ENCODE assay signal across 8 mouse cellular contexts in genomic region chr8:90854671-90855161, GRCm38 (mm10). TPM values are rescaled to one million over a fixed set of nuclear protein-coding genes. Genes with fewer than 3 reads are reported as not detected.
DNase-seq lines count a peak whose midpoint lies in the region; ATAC-seq and TF ChIP-seq lines count a peak whose summit lies in the region.

No protein-coding gene starts in this region.

- 0 out of 2 replicates have a peak overlapping the region, but pooled peaks have one; percentile 35 for H3K9ac ChIP-seq in limb, embryonic 11.5 days (ENCODE audit: low read length)

- peak overlapping the region; percentile 45; the same call in 1 of the 2 replicates for H3K27ac ChIP-seq in limb, embryonic 11.5 days (replicated peaks; ENCODE audit: low read depth, low read length)
- no peak overlapping the region for H3K27ac ChIP-seq in thymus, adult 2 months (ENCODE audit: control insufficient read depth, insufficient read depth, low read length)

- WGBS in limb, embryonic 11.5 days, result 18% methylated on average over 10 of the region's 10 CpGs
- 44% methylated on average over 10 of the region's 10 CpGs for WGBS in thymus, adult 2 months

- TF ChIP-seq POLR2A in thymus, adult 2 months (IDR thresholded peaks at IDR 0.05; ENCODE audit: control insufficient read depth, extremely low read depth, insufficient read depth, low read length, poor library complexity), result no peak

- peak overlapping the region; percentile 7; the same call in 1 of the 2 replicates for H3K4me2 ChIP-seq in limb, embryonic 11.5 days (ENCODE audit: low read depth, severe bottlenecking)

- no peak for TF ChIP-seq CTCF in thymus, adult 2 months (IDR thresholded peaks at IDR 0.05; ENCODE audit: borderline replicate concordance, control insufficient read depth, extremely low read depth, insufficient read depth, low read length, poor library complexity)

- H3K36me3 ChIP-seq in limb, embryonic 11.5 days (ENCODE audit: control insufficient read depth, insufficient read depth, low read length), result no peaks in the 10 kb centered on the region
- H3K36me3 ChIP-seq in thymus, adult 2 months (ENCODE audit: control insufficient read depth, insufficient read depth, low read length), result no peaks in the 10 kb centered on the region

- H3K4me1 ChIP-seq in limb, embryonic 11.5 days (ENCODE audit: control insufficient read depth, insufficient read depth, low read length), result peaks cover 16% of the 10 kb centered on the region
- peaks cover 7% of the 10 kb centered on the region for H3K4me1 ChIP-seq in thymus, adult 2 months (replicated peaks; ENCODE audit: control insufficient read depth, insufficient read depth, low read length)

- no peaks in the 10 kb centered on the region for H3K27me3 ChIP-seq in limb, embryonic 11.5 days (ENCODE audit: control insufficient read depth, insufficient read depth, low read length)
- no peaks in the 10 kb centered on the region for H3K27me3 ChIP-seq in thymus, adult 2 months (ENCODE audit: control insufficient read depth, insufficient read depth, low read length)

- no peaks in the 10 kb centered on the region for H3K9me3 ChIP-seq in limb, embryonic 11.5 days (ENCODE audit: control insufficient read depth, low read length)

- H3K4me3 ChIP-seq in limb, embryonic 11.5 days (ENCODE audit: low read depth, low read length), result no peak overlapping the region
- no peak overlapping the region for H3K4me3 ChIP-seq in thymus, adult 2 months (ENCODE audit: control insufficient read depth, insufficient read depth, low read length)

- peak; percentile 26; the same call in 1 of the 2 replicates for ATAC-seq in limb, embryonic 11.5 days (ENCODE audit: insufficient number of reproducible peaks, low FRiP score, low TSS enrichment, low read depth)

- DNase-seq in right cerebral cortex, postnatal 4 days, result peak; percentile 23
- no peak for DNase-seq in right cerebral cortex, adult 18-20 months
- DNase-seq in heart, adult 18-20 months, result peak; percentile 44 to 48
- peak; percentile 48 for DNase-seq in limb, embryonic 11.5 days (ENCODE audit: low spot score)
- DNase-seq in mesoderm, embryonic 11.5 days (ENCODE audit: low read depth, low spot score), result peak; percentile 54
- DNase-seq in frontal cortex, adult 2 months (ENCODE audit: extremely low spot score in 1 of 2, low spot score in 1 of 2), result no peak
- no peak for DNase-seq in frontal cortex, postnatal 14 days (ENCODE audit: low spot score in 2 of 2)
- no peak for DNase-seq in thymus, adult 2 months

RNA-seq across cellular contexts. Expression of gene Chd9, which starts 26.6 kb away (rescaled TPM):
- 10 to 100 TPM; 34.0 to 51.4 TPM for total RNA-seq in heart, adult 18-20 months (2021)
- polyA plus RNA-seq in limb, embryonic 11.5 days (2014; fragmentation: Nextera tagmentation; extraction: Ambion mirVana), result 60.0 and 62.2 TPM in 2 replicates
- 222 and 304 TPM in 2 replicates for polyA plus RNA-seq in frontal cortex, adult 2 months (2012; rRNA removed)
- polyA plus RNA-seq in thymus, adult 2 months (2012; rRNA removed), result 104 and 127 TPM in 2 replicates

RNA-seq across cellular contexts. Expression of gene Gm19935, which starts 37.5 kb away (rescaled TPM):
- 1 to 10 TPM in 1 of 2 experiments, not detected in 1; 1.0 TPM for total RNA-seq in heart, adult 18-20 months (2021)
- not detected in 2 replicates for polyA plus RNA-seq in limb, embryonic 11.5 days (2014; fragmentation: Nextera tagmentation; extraction: Ambion mirVana)
- 3.7 and 4.4 TPM in 2 replicates for polyA plus RNA-seq in frontal cortex, adult 2 months (2012; rRNA removed)
- 0.27 and 0.34 TPM in 2 replicates for polyA plus RNA-seq in thymus, adult 2 months (2012; rRNA removed)

Comparison
In these comparisons a context has a peak if more than half of its experiments do, and no peak if none do; other contexts are left out.
1. DNase-seq: peak in right cerebral cortex, postnatal 4 days (single experiment), heart, adult 18-20 months (2 of 2), limb, embryonic 11.5 days (single experiment) and mesoderm, embryonic 11.5 days (single experiment); none in right cerebral cortex, adult 18-20 months (single experiment), frontal cortex, adult 2 months (0 of 2), frontal cortex, postnatal 14 days (0 of 2) and thymus, adult 2 months (single experiment).